Mouse (Mus musculus): Measurements from ENCODE around the gene Idh2. TPM values are rescaled to one million over a fixed set of nuclear protein-coding genes. Genes with fewer than 3 reads are reported as not detected.

Idh2 gene
- polyA plus RNA-seq, 2 experiments: 457 to 595 TPM

DNA sequence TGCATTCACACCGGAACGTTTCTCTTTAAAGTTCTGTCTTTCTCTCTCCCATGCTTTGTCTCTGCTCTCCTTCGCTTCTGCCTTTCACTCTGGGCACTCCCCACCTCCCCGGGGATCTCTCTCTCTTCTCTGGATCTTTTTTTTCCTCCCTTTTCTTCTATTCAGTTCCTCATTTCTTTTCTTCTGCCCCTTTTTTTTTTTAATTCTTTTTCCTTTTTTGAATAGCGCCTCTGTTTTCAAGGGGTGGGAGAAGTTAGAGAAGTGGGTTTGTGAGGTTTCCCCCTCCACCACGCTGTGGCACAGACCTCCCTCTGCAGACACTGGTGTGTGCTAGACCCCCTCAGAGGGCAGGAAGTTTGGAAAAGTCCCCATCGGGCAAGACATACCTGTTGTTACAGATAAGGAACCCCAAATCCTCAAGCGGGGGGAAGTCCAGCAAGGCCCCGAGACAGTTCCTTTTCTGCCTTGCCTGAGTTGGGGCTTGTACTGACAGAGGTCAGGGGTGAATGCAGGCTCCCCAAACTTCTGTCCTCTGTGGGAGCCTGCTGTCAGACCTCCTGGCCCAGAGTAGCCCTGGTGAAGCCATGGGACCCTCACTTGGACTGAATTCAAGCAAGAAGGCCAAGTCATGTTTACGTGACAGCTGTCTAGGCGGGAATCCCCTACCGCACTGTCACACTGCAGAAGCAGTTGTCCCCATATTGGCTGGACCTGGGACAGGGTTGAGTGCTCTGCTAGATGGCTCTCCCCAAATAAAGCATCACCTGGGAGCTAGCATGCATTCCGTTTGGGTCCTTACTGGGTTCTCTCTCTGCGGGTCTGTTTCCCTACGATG, 51.1 kb downstream of the Idh2 start:
- no peak overlapping the region for H3K9ac ChIP-seq (ENCODE audit: low read depth, low read length, severe bottlenecking)
- no peaks in the 10 kb centered on the region for H3K36me3 ChIP-seq (ENCODE audit: control insufficient read depth, insufficient read depth, low read length)
- H3K4me1 ChIP-seq (ENCODE audit: control insufficient read depth, insufficient read depth, low read length): peaks cover 9% of the 10 kb centered on the region
- 77% methylated on average over 15 of the region's 15 CpGs for WGBS
- H3K27ac ChIP-seq (replicated peaks; ENCODE audit: low read depth, low read length): no peak overlapping the region
- H3K4me3 ChIP-seq (replicated peaks; ENCODE audit: low read length): no peak overlapping the region
- H3K4me2 ChIP-seq (replicated peaks; ENCODE audit: low read depth, low read length, severe bottlenecking): no peak overlapping the region
- DNase-seq (ENCODE audit: low spot score) (no peak), ATAC-seq (ENCODE audit: low FRiP score, low read depth) (no peak)
- H3K9me3 ChIP-seq (ENCODE audit: control insufficient read depth, low read length): no peaks in the 10 kb centered on the region
- no peaks in the 10 kb centered on the region for H3K27me3 ChIP-seq (ENCODE audit: control insufficient read depth, insufficient read depth, low read length)
- no peak for TF ChIP-seq POLR2A (IDR thresholded peaks at IDR 0.05; ENCODE audit: borderline replicate concordance, extremely low read depth, insufficient read depth, insufficient read length)

DNA sequence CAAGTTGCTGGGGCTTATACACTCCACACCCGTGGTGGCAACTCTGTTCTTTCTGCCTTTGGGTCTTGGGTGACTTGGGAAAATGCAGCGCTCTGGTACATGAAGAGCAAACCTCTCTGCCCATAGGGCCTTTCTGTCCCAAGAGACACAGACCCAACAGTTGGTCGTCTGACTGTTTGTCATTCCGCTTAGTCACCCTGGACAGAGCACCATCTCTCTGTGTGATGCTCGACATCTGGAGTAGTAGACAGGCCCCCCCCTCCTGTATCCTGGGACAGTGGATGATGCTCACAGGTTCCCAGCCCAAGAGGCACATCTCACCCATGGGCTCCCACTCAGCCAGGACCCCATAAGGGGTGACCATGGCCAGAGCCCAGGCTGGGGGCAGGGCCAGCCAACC, 51.9 kb downstream of the Idh2 start:
- Histone ChIP-seq H3K27me3 (ENCODE audit: control insufficient read depth, insufficient read depth, low read length) (no peaks in the 10 kb centered on the region), H3K36me3 (ENCODE audit: control insufficient read depth, insufficient read depth, low read length) (no peaks in the 10 kb centered on the region), H3K9me3 (ENCODE audit: control insufficient read depth, low read length) (no peaks in the 10 kb centered on the region), H3K9ac (ENCODE audit: low read depth, low read length, severe bottlenecking) (no peak overlapping the region), H3K27ac (replicated peaks; ENCODE audit: low read depth, low read length) (no peak overlapping the region), H3K4me2 (replicated peaks; ENCODE audit: low read depth, low read length, severe bottlenecking) (no peak overlapping the region), H3K4me3 (replicated peaks; ENCODE audit: low read length) (no peak overlapping the region), H3K4me1 (ENCODE audit: control insufficient read depth, insufficient read depth, low read length) (peaks cover 15% of the 10 kb centered on the region)
- ATAC-seq (ENCODE audit: low FRiP score, low read depth): no peak
- DNase-seq (ENCODE audit: low spot score): no peak
- 75% methylated on average over 5 of the region's 5 CpGs for WGBS
- no peak for TF ChIP-seq POLR2A (IDR thresholded peaks at IDR 0.05; ENCODE audit: borderline replicate concordance, extremely low read depth, insufficient read depth, insufficient read length)

DNA sequence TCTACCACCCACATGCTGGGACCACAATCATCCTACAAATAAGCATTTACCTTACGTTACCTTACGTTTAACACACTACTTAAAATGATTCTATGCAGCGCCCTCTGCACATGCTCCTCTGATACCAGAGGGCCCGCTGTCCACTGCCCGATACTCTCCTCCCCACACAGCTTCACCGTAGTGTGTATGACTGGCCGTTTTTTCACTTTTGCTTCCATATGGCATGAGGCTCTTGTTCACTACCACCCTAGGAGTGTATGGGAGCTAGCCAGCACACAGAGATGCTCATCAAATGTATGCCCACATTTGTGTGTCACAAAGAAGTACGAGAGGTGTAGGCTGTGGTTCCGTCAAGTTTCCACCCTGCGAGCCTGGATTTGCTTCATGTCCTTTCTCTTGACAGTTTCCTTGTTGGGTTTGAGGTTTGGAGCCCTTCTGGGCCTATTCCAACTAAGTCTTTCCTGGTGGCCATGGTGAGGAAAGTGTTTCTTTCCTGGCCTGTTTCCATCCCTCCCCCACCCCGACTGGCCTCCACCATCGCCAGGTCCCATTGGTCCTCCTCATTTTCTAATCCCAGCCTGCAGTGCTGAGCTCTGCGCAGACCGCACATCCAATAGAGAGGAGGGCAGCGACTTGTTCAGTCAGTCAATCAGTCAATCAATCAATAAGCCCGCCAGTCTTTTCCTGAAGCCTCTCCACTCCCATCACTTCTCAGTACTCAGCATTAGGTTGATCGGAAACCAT, 52.9 kb downstream of the Idh2 start:
- H3K4me1 ChIP-seq (ENCODE audit: control insufficient read depth, insufficient read depth, low read length): peaks cover 20% of the 10 kb centered on the region
- no peak for ATAC-seq (ENCODE audit: low FRiP score, low read depth)

DNA sequence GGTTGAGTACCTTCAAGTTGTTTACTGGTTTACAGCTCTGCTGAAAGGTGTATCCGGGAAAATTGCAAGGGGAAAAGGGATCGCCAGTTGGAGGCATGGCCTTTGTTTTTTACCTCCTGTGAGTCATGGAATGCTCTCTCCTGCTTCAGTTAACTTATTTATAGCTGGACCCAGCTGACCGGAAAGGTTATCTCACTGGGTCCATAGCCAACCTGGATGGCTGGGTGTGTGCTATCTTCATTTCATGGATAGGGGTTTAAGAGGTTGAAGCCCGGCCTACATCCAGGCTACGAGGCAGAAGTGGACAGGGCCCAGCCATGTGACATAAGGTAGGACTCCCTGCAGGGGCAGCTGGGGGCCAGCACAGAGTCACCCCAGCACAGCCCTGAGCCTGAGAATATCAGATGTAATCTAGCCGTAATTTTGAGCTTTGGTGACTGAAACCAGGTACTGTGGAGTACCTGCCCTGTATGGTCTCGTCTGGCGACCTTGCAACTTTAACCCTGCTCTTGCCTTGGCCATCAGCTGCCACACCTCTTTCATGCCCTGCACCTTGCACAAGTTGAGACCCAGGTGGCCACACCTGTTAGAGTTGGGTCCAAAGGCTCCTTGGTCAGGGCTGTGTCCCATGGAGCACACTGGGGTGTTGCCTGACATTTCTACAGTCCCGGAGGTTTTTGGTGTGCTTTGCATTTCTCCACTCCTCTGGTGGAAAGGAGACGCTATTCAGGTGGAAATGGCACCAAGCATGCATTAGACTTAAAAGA, 55.0 kb downstream of the Idh2 start:
- no peak for TF ChIP-seq POLR2A (IDR thresholded peaks at IDR 0.05; ENCODE audit: borderline replicate concordance, extremely low read depth, insufficient read depth, insufficient read length)
- no peaks in the 10 kb centered on the region for H3K9me3 ChIP-seq (ENCODE audit: control insufficient read depth, low read length)
- peaks cover 5% of the 10 kb centered on the region; the same call in 1 of the 2 replicates for H3K36me3 ChIP-seq (ENCODE audit: control insufficient read depth, insufficient read depth, low read length)
- H3K4me3 ChIP-seq (replicated peaks; ENCODE audit: low read length): no peak overlapping the region
- DNase-seq (ENCODE audit: low spot score) (no peak), ATAC-seq (ENCODE audit: low FRiP score, low read depth) (no peak)
- H3K4me1 ChIP-seq (ENCODE audit: control insufficient read depth, insufficient read depth, low read length): peaks cover 24% of the 10 kb centered on the region
- WGBS: 80% methylated on average over 10 of the region's 10 CpGs
- no peak overlapping the region for H3K9ac ChIP-seq (ENCODE audit: low read depth, low read length, severe bottlenecking)
- no peaks in the 10 kb centered on the region for H3K27me3 ChIP-seq (ENCODE audit: control insufficient read depth, insufficient read depth, low read length)
- no peak overlapping the region for H3K27ac ChIP-seq (replicated peaks; ENCODE audit: low read depth, low read length)
- H3K4me2 ChIP-seq (replicated peaks; ENCODE audit: low read depth, low read length, severe bottlenecking): no peak overlapping the region

More for the DNA sequence above, 52.9 kb downstream of the Idh2 start:
- TF ChIP-seq POLR2A (IDR thresholded peaks at IDR 0.05; ENCODE audit: borderline replicate concordance, extremely low read depth, insufficient read depth, insufficient read length): no peak
- Histone ChIP-seq H3K9me3 (ENCODE audit: control insufficient read depth, low read length) (no peaks in the 10 kb centered on the region), H3K4me3 (replicated peaks; ENCODE audit: low read length) (no peak overlapping the region), H3K9ac (ENCODE audit: low read depth, low read length, severe bottlenecking) (no peak overlapping the region), H3K36me3 (ENCODE audit: control insufficient read depth, insufficient read depth, low read length) (peaks cover 5% of the 10 kb centered on the region; the same call in 1 of the 2 replicates), H3K4me2 (replicated peaks; ENCODE audit: low read depth, low read length, severe bottlenecking) (no peak overlapping the region), H3K27ac (replicated peaks; ENCODE audit: low read depth, low read length) (no peak overlapping the region), H3K27me3 (ENCODE audit: control insufficient read depth, insufficient read depth, low read length) (no peaks in the 10 kb centered on the region)
- WGBS: 92% methylated on average over 17 of the region's 17 CpGs
- no peak for DNase-seq (ENCODE audit: low spot score)

All from limb, embryonic 14.5 days (tissue).